Mouse (Mus musculus) liver, embryonic 14.5 days (tissue): Measurements from ENCODE around the gene Tmem82.

Experiments
- CTCF ChIP-seq: IDR thresholded peaks from 2 replicates; pipeline ENCODE4 v1.5.1; 2016; ENCODE audit warnings: antibody characterized with exemption, low read depth, control low read depth
- EP300 ChIP-seq: IDR thresholded peaks from 2 replicates; pipeline ENCODE4 v1.6.1; 2016; ENCODE audit warnings: antibody characterized with exemption, low read depth

DNA sequence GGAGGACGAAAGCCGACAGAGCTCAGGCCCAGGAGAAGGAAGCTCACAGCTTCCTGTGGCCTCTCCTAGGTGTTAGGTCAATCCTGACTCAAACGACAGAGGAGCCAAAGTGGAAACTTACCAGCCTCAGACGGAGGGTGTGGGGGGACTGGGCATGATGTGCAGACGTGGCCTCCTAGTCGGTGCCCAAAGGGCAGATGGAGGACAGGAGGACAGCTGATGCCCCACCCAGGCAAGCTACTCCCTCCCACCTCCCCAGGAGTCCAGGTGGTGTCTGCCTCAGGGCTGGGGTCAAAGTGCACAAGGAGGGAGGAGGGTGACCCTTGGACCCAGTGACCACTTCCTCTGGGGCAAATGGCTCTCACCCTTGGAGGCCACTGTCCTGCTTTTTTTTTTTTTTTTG lies 47.1 kb downstream of the Tmem82 start:
- TF ChIP-seq EP300, result no peak
- no peak for TF ChIP-seq CTCF
